Mouse (Mus musculus) ES-CJ7 (cell line): ENCODE results near the gene Prr5l.

Experiments
- DNase-seq: peaks from one replicate; pipeline ENCODE4 v3.0.0; 2011; ENCODE audit warnings: low read depth, low spot score

The Prr5l gene

GRCm38 (mm10) chr2:101881471-101882162 lies 1.2 kb downstream of the Prr5l start:
- DNase-seq: no peak

GRCm38 (mm10) chr2:101871179-101871578 lies 11.6 kb downstream of the Prr5l start:
- DNase-seq: peak; percentile 61

DNA sequence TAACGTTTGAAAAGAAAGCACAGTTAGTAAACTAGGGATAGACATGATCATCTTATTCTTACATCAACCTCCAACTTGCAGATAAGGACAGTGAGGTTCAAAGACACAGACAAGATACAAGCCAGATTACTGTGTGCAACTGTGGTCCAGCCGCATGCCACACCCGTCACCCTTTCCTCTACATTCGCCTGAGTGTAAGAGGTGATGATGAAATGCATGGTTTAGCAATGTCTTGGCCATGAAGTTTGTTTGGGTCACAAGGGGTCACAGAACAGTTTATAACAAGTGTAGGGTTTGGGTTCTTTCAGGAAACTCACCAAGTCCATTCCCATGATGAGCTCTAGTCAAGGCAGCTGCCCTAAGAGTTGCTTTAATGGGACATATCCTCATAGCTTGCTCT lies 14.1 kb downstream of the Prr5l start:
- no peak for DNase-seq

- no peak for DNase-seq
Measured at GRCm38 (mm10) chr2:101862219-101863123, 20.4 kb downstream of the Prr5l start.

DNA sequence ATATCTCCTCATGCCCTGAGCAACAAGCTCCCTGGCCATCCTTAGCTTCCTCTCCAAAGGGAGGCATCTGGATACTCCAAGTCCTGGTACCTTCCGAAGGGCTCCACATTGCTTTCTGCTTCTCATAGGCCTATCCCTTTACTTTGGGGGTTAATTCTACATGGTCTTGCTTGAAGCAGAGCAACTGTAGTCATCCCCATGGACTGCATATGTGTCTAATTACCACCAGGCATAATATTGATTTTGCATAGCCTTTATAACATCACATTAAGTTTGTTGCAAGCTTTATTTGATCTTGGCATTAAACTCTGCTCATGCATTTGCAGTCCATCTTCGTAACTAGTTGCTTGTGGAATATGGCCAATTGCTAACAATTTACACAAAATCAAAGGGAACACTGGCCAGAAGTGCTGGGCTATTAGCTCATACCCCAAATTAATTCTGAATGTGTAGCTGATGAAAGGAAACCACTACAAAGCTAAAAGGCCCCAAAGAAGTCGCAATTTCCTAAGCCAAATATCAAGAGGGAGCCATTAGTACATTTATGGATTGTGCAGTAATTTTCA lies 21.8 kb downstream of the Prr5l start:
- no peak for DNase-seq

DNA sequence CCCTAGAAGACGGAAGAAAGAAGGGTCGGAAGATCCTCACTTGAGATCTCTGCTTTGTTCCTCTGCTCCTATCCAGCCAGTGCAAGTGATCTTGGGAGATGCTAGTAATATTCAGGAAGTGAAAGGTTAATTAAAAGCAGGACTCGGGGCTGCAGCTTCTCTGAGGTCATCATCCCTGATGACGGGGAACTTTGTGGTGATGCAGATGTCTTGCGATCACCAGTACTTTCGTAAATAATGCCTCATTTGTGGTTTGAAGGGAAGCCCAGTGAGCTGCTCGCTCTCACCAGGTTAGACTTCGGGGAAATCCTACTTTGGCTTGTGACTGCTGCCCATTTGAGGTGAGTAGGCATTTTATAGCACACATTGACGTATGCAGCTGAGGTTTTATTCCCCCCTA lies 26.7 kb downstream of the Prr5l start:
- DNase-seq: no peak

DNA sequence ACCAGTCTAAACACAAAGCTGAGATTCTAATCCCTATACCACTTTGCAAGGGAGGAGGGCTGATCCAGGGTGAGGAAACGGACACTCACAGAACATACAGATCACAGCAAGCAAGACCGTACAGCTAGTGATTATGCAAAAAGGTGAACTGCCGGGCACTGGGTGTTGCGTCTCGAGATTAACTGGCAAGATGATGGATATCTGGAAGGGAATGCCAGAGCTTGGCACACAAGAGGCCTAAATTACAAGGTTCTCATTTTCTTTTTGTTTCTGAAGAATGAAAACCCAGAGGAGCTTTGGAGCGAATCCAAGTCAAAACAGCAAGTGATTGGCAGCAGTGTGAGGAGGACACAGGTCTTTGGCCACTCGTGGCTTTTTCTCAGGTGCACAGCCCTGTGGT lies 28.0 kb downstream of the Prr5l start:
- DNase-seq: no peak

DNA sequence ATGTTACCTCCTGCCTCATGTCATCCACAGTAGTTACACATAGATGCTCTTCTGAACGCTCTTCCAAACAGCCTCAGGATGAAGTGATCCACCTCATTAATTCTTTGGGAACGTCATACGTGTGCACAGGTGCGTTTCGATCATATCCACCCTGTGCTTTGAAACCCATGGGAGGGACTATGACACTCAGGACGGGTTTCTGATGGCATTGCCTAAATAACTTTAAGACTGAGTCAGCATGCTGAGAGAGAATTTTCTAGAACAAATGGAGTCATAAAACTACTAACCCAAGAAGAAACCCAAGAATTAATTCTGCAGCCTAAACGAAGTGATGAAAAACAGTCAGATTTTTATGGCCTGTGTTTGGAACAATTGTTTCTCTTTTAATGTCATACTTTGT lies 40.1 kb downstream of the Prr5l start:
- DNase-seq: no peak

DNA sequence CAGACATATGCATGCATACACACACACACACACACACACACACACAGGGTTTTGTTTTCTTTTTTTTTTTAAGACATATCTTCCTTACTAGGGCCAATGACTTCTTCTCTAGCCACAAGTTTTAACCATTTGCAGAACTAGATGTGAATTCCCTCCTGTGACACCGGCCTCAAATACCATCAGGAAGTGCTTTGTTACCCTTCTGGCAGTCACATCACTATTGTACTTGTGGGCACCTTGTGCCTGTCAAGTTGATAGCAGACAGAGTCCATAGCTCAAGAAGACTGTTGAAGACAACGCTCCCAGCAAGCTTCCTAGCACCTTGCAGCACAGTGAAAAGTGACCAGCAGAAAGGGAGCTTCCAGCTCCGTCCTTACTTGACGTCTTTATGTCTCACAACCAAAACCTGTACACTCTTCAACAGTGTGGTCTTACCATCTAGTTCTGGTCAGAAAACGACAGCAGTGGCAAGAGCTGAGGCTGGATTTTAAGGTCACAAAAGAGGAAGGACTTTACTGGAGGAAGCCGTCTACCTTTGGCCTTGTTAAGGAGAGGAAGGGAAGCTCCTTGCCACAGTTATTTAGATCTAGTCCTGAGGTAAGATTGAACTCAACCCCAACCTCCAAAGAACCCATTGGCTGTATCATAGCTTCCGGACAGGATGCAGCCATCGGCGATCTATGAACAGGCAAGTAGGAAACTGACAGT lies 47.9 kb downstream of the Prr5l start:
- no peak for DNase-seq

GRCm38 (mm10) chr2:101832361-101832760 lies 50.5 kb downstream of the Prr5l start:
- no peak for DNase-seq

- no peak for DNase-seq
Measured at GRCm38 (mm10) chr2:101831851-101832250, 51.0 kb downstream of the Prr5l start.

GRCm38 (mm10) chr2:101830186-101830915 lies 52.5 kb downstream of the Prr5l start:
- DNase-seq: no peak

DNA sequence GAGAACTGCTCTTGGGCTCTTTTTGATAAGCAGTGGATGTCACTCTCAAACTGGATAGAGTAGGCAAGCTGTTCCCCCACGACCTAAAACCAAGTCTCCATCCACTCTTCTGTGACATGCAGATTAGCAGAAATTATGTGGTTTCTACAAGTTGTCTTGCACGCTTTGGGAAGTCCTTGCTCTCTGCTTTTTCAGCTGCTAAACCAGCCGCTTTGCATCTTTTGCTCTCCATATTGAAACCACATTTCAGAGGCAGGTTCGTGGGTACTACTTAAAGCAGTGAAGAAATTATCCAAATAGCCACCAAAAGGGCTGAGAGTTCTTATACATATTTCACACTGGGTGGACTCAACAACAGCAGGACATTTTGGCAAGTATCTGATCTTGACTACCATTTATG lies 53.8 kb downstream of the Prr5l start:
- no peak for DNase-seq

DNA sequence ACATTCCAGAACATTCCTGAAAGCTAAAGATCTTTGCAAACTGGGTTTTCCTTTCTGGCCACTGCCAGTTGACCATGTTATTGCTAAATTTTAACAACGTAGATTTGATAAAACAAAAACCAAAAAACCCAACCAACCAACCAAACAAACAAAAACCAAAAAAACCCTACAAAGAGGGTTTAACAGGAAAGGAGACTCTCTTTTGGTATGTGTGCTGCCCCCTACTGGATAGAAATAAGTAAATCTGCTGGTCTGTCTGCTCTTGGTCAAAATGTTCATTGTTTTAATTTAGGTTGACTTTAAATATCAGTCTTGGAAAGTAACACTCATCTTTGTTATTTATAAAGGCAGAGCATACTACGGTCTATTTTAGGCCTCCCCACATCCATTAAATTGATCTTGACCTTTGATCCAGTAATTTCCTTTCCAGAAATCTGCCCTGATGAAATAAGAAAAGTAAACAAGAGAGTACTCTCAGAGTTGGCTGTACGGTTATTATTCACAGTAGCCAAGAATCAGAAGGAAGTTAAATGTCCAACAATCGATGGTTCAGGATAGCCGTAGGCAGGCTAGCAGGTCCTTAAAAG lies 54.7 kb downstream of the Prr5l start:
- peak; percentile 50 for DNase-seq

DNA sequence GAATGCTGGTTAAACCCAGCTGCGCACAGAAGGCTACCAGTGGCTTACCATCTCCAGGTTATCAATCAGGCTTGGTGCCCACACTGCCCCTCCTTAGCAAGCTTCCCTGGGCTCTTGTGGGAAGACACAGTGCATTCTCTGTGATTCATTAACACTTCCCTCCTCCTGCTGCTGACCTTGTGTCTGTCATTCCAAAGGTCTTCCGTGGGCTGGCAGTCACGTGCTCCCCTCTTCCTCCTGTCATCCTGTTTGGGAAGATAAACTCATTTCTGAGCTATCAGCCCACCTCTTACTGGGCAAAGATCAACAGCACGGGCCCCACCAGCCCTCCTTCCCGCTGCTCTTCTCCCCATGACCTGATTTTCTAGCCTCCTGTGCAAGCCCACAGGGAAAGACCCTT lies 55.2 kb downstream of the Prr5l start:
- no peak for DNase-seq

DNA sequence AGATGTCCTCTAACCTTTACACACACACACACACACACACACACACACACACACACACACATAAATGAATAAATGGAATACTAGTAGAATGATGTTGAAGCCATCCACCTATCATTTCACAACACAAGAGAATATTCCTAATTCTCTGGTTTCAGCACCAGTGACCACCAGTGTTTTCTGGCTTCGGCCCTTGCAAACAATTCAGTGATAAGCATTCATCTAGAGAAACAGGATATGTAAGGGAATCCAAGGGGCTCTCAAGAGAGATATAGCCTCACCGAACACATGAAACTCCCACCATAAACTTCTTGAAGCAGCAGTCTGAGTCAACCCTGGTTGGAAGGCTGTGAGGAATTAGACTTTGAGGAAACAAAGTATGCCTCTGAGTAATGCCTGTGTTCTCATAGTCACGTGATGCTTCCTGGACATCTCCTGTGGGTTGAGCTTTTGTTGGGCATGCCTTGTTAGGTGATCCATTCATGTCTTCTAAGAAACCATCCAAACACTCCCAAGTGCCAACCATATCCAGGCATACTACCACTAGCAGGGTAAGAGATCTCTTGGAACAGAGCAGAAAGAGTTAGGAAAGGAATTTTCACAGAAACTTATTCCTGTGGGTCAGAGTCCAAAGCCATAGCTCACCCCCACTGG lies 55.8 kb downstream of the Prr5l start:
- no peak for DNase-seq

GRCm38 (mm10) chr2:101826186-101826707 lies 56.6 kb downstream of the Prr5l start:
- no peak for DNase-seq

GRCm38 (mm10) chr2:101825226-101826120 lies 57.4 kb downstream of the Prr5l start:
- no peak for DNase-seq

DNA sequence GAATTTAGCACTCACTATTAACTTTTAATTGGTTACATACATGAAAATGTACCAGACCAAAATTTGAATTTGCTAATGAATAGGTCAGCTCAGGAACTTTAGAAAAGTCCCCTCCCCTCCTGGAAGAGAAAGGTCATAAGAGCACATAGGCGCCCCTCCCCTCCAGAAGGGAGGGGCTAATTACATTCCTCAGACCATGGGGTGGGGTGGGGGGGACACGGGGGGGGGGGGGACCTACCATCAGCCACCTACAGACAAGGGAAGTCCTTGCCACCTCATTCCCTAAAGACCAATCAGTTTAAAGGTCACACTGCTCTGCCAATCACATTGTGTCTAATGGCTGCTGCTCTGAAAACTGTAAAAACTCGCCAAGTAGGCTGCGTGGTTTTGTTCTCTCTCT lies 59.0 kb downstream of the Prr5l start:
- DNase-seq: peak; percentile 59
